Mouse (Mus musculus) kidney, embryonic 16.5 days (tissue): ENCODE data around the gene Mcm2. TPM values are rescaled to one million over a fixed set of nuclear protein-coding genes. Genes with fewer than 3 reads are reported as not detected.

ENCODE experiments used
- ATAC-seq: fragments of 200-750 bp; cut with Nextera tagmentation; 2 replicates; pipeline ENCODE4 v1.8.0; 2017; ENCODE audit warnings: moderate TSS enrichment; ENCODE audit not compliant: low FRiP score, low TSS enrichment
- H3K27ac ChIP-seq: fragments of 300-500 bp; sonication (generic); 2 replicates; pipeline ENCODE4 v1.5.1; 2014; ENCODE audit warnings: low read length
- H3K27me3 ChIP-seq: fragments of 300-500 bp; sonication (generic); 2 replicates; pipeline ENCODE4 v1.6.1; 2014; ENCODE audit warnings: low read length, control low read depth, mixed read lengths; ENCODE audit not compliant: insufficient read depth
- H3K36me3 ChIP-seq: fragments of 300-500 bp; sonication (generic); 2 replicates; pipeline ENCODE4 v1.6.1; 2014; ENCODE audit warnings: low read length, control low read depth, mixed read lengths; ENCODE audit not compliant: insufficient read depth
- H3K4me1 ChIP-seq: fragments of 300-500 bp; sonication (generic); 2 replicates; pipeline ENCODE4 v1.6.1; 2014; ENCODE audit warnings: low read length, control low read depth, mixed read lengths; ENCODE audit not compliant: insufficient read depth
- H3K4me2 ChIP-seq: fragments of 300-500 bp; sonication (generic); replicated peaks from 2 replicates; pipeline ENCODE4 v1.6.1; 2014; ENCODE audit warnings: low read depth, low read length
- H3K4me3 ChIP-seq: fragments of 300-500 bp; sonication (generic); 2 replicates; pipeline ENCODE4 v1.5.1; 2014; ENCODE audit warnings: mild to moderate bottlenecking, low read length
- H3K9ac ChIP-seq: fragments of 300-500 bp; sonication (generic); replicated peaks from 2 replicates; pipeline ENCODE4 v1.6.1; 2014; ENCODE audit warnings: low read length
- H3K9me3 ChIP-seq: fragments of 300-500 bp; sonication (generic); 2 replicates; pipeline ENCODE4 v1.6.1; 2016; ENCODE audit warnings: low read length, control low read depth
- WGBS: fragments of 180-500 bp; shearing (Covaris S2); extraction: QIAGEN DNeasy Blood & Tissue Kit; methylation state at CpG from one replicate; pipeline ENCODE4 v1.1.7; 2014; 5-methylcytosine and 5-hydroxymethylcytosine counted together
- polyA plus RNA-seq: library from polyadenylated mRNA; unstranded; fragments of >200 nt; fragmentation: Nextera tagmentation; extraction: Ambion mirVana; gene quantifications from 2 replicates; pipeline ENCODE4 v1.2.1, GENCODE M21; 2015

Mcm2 gene
- polyA plus RNA-seq, 1 experiment from 2014 or later = 151 TPM

DNA sequence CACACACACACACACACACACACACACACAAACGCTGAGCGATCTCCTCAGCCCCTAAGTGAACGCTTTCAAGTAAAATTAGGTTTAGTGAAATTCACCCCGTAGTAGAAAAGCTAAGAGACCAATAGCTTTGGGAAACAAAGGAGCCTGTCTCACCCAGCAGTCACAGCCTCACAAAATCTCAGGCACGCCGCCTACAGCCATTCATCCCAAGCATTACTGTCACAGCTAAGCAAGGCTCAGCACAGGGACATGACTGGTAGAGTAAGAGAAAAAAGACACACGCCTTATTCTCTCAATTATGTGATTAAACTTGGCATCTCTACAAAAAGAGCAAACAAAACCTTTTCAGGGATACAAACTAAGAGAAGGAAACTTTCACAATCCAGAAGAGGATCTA is 17.2 kb downstream of the Mcm2 start:
- Histone ChIP-seq H3K9ac (no peak overlapping the region), H3K36me3 (peaks cover 48% of the 10 kb centered on the region), H3K27me3 (no peaks in the 10 kb centered on the region), H3K4me3 (no peak overlapping the region), H3K27ac (no peak overlapping the region), H3K4me2 (no peak overlapping the region), H3K9me3 (peaks cover 3% of the 10 kb centered on the region; the same call in 1 of the 2 replicates), H3K4me1 (no peaks in the 10 kb centered on the region)
- WGBS = 92% methylated on average over 7 of the region's 7 CpGs
- ATAC-seq = no peak

DNA sequence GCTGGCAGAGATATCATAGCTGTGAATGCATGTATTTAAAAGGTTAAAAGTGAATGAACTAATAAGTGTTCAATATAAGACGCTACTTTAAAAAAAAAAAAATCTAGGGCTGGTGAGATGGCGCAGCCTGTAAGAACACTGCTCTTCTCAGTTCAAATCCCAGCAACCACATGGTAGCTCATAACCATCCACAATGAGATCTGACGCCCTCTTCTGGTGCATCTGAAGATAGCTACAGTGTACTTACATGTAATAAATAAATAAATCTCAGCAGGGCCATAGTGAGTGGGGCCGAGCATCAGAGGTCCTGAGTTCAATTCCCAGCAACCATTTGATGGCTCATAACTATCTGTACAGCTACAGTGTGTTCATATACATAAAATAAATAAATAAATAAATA is 19.1 kb downstream of the Mcm2 start:
- Histone ChIP-seq H3K9ac (no peak overlapping the region), H3K9me3 (peaks cover 3% of the 10 kb centered on the region; the same call in 1 of the 2 replicates), H3K27me3 (peaks cover 2% of the 10 kb centered on the region; the same call in 1 of the 2 replicates), H3K4me3 (no peak overlapping the region), H3K36me3 (peaks cover 29% of the 10 kb centered on the region), H3K27ac (no peak overlapping the region), H3K4me2 (no peak overlapping the region), H3K4me1 (peaks cover 4% of the 10 kb centered on the region)
- ATAC-seq = no peak
- 62% methylated on average over 4 of the region's 4 CpGs for WGBS

DNA sequence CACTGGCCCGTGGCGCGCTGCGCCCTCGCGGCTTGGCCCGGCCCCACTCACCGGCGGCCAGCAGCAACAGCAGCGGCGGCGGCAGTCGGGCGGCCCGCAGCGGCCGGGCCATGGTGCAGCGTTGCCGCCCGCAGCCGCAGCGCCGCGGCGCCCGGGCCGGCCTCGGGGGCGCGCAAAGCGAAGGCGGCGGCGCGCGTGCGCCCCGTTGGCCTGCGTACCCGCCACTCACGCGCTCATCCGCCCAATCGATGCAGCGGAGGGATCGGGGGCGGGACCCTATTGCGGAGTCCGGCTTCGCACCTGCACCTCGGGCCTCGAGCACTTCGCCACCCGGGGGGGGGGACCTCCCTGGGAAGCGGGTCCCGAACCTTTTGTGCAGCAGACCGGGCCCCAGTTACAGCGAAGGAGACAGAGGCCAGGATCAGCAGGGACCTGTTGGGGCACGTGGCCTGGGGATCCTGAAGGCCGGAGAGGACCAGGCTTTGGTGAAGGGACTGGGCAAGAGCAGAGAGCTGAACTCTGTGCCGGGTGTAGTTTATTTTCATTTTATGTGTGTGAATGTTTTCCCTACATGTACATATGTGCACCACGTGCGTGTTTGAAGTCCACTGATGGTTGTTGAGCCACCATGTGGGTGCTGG is 23.6 kb downstream of the Mcm2 start, which contains the start of gene Podxl2:
TSS of gene Podxl2 (minus strand) at position 177 of the 641 bp plus-strand sequence.
- Histone ChIP-seq H3K4me3 (peak within 1 kb of the TSS; percentile 74), H3K9ac (peak within 1 kb of the TSS; percentile 84), H3K27me3 (peaks cover 6% of the 10 kb centered on the region), H3K36me3 (no peaks in the 10 kb centered on the region), H3K4me2 (peak within 1 kb of the TSS; percentile 100), H3K27ac (no peak within 1 kb of the TSS), H3K9me3 (peaks cover 3% of the 10 kb centered on the region; the same call in 1 of the 2 replicates), H3K4me1 (peaks cover 4% of the 10 kb centered on the region)
- ATAC-seq = peak; percentile 77
- 7% methylated on average over 33 of the region's 63 CpGs for WGBS

DNA sequence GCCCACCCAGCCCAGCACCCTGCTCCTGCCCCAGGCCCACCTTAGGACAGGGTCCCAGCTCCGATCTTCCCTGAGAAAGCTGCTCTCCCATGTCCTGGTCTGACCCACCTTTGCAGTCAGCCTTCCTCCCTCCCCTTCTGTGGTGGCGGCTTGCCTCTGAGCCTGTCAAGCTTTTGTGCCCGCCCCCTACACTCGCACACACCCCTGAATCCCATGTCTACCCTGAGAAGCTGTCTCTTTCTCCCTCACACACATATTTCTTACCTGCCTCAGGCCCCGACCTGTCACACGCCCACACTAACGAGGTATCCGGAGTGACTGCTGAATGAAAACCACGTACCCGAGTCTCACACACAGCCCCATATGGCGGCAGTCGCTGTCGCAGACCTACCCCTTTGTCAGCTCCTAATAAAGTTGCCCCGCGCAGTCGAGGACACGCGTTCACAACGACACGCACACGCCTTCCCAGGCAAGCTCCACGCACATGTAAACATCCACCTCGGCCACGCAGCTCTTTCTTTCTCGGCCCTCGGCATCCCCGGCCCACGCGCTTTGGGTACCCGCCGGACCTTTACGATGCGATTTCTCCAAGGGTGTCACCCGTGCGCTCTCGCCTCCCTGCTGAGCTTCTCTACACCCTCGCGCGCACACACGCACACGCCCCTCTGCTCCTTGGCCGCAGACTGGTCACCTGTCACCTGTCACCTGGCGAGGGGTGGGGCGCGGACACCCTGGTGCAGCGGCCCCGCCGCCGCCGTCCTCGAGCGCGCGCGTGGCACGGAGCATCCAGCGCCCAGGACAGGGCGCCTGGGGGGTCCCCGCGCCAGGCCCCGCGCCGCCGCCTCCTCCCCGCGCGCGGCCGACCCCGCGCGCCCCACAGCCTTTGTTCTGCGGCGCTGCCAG is 24.4 kb downstream of the Mcm2 start:
- ATAC-seq = peak; percentile 66
- Histone ChIP-seq H3K36me3 (no peaks in the 10 kb centered on the region), H3K9me3 (peaks cover 3% of the 10 kb centered on the region; the same call in 1 of the 2 replicates), H3K9ac (peak overlapping the region; percentile 84), H3K27ac (no peak overlapping the region), H3K27me3 (peaks cover 6% of the 10 kb centered on the region), H3K4me3 (peak overlapping the region; percentile 74), H3K4me2 (peak overlapping the region; percentile 100), H3K4me1 (peaks cover 4% of the 10 kb centered on the region)
- 2% methylated on average over 58 of the region's 74 CpGs for WGBS

DNA sequence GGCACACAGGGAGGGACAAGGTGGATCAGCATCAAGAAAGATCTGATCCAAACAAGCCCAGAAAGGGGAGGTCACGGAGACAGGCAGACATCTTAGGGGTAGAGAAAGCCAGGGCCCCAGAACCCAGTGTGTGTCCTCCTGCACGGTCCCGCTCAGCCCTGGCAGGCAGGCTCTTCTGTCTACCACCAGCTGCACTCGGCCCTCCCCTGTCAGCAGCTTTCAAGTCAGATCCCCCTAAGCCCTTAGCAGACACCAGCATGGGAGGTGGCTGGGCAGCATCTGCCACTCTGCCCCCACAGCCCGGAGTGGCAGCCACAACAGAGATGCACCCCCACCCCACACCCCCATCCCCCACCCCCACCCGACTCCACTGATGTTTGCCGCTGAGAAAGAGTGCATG is 25.8 kb downstream of the Mcm2 start:
- no peak overlapping the region for H3K9ac ChIP-seq
- WGBS = 63% methylated on average over 7 of the region's 7 CpGs
- H3K27me3 ChIP-seq = peaks cover 6% of the 10 kb centered on the region
- ATAC-seq = no peak
- peaks cover 4% of the 10 kb centered on the region for H3K4me1 ChIP-seq
- no peaks in the 10 kb centered on the region for H3K36me3 ChIP-seq
- H3K9me3 ChIP-seq = peaks cover 3% of the 10 kb centered on the region; the same call in 1 of the 2 replicates
- H3K27ac ChIP-seq = no peak overlapping the region
- no peak overlapping the region for H3K4me2 ChIP-seq
- H3K4me3 ChIP-seq = no peak overlapping the region

DNA sequence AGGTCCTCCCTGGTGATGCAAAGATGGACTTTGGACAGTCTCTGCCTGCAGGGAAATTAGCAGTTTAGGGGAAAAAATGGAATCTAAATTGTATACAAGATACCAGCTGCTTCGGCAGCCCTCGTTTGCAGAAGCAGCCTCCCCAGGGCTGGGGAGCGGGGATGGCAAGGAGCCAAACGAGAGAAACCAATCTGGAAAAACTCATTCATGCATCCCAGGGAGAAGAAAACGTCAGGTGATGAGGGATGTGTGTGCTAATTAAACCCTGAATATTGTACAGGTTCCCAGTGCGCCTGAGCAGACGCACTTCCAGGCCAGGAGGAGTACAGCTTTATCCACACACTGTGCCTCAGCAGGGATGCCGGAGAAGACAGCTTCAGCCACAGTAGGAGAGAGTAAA is 27.0 kb downstream of the Mcm2 start:
- no peak for ATAC-seq
- Histone ChIP-seq H3K27me3 (peaks cover 6% of the 10 kb centered on the region), H3K9ac (no peak overlapping the region), H3K4me1 (peaks cover 4% of the 10 kb centered on the region), H3K4me2 (no peak overlapping the region), H3K9me3 (no peaks in the 10 kb centered on the region), H3K27ac (no peak overlapping the region), H3K4me3 (no peak overlapping the region), H3K36me3 (no peaks in the 10 kb centered on the region)
- WGBS = 53% methylated on average over 8 of the region's 8 CpGs

DNA sequence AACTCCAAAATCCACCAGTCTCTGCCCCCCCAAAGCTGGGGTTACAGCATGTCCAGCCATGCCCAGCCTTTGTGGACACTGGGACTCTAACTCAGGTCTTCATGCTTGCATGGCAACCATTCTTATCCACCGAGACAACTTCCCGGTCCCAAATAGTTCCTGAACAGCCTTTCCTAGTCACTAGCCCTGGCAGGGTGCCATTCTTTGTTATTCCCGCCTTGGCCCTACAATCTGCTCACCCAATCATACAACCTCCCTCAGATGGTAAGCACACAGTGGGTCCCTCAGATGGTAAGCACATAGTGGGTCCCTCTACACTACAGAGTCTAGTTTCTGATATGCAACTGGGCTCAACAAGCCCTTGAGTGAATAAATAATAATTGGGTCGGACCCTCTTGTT is 28.0 kb downstream of the Mcm2 start:
- ATAC-seq = no peak
- Histone ChIP-seq H3K27ac (no peak overlapping the region), H3K36me3 (no peaks in the 10 kb centered on the region), H3K9me3 (no peaks in the 10 kb centered on the region), H3K4me3 (no peak overlapping the region), H3K27me3 (peaks cover 6% of the 10 kb centered on the region), H3K4me2 (no peak overlapping the region), H3K9ac (no peak overlapping the region), H3K4me1 (peaks cover 4% of the 10 kb centered on the region)
- 64% methylated on average over 4 of the region's 4 CpGs for WGBS

DNA sequence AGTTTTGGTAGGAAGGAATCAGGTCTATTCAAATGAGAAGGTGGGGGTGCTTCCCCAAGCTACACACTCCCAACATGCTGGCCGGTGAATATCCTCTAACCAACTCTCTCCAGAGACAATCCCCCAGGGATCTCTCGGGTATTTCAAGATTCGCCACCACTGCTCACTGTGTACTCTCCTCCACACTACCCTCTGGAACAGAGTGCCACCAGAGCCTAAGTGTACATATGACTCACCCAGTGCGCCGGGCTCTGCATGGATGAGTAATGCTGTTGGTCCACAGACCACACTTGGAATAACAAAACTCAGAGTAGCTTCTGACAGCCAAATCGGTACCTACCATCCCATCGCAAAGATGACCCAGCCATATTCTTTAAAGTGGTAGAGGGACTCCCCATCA is 29.1 kb downstream of the Mcm2 start:
- Histone ChIP-seq H3K36me3 (no peaks in the 10 kb centered on the region), H3K27ac (no peak overlapping the region), H3K4me3 (no peak overlapping the region), H3K4me1 (no peaks in the 10 kb centered on the region), H3K4me2 (no peak overlapping the region), H3K9ac (no peak overlapping the region), H3K27me3 (peaks cover 4% of the 10 kb centered on the region), H3K9me3 (no peaks in the 10 kb centered on the region)
- ATAC-seq = no peak
- WGBS = 86% methylated on average over 7 of the region's 7 CpGs

DNA sequence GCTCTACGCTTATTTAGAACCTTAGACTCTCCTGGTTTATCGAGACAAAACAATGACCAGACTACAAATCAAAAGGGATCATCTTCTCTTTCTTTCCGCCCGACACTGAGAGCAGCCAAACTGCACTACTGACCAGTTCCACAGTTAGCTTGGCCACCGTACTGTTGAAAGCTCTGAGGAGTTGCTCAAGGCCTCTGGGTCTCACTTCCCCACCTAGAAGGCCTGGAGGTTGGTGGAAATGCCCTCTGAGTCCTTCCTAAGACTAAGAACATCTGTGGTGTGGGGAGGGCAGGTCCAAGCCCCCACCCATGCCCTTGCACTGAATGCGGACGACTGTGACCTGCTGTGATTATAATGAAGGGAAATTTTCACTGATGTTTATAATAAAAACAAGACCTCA is 32.9 kb downstream of the Mcm2 start:
- no peak for ATAC-seq
- 79% methylated on average over 7 of the region's 7 CpGs for whole genome bisulfite sequencing
- no peaks in the 10 kb centered on the region for H3K4me1 ChIP-seq

DNA sequence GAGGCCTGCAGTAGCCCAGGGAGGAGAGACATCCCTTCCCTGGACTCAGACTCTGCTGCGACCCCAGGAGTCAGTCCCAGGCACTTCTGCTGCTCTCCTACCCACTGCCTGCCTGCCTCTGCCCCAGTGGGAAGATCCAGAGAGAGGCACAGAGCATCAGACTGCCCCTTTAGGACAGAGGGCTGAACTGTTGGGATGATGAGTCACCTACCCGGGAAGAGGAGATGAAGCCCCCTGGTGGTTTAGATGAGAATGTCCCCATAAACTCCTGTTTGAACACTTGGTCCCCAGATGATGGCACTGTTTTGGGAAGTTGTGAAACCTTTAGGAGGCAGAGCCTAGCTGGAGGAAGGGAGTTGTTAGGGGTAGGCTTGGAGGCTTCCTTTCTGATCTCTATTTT is 37.7 kb downstream of the Mcm2 start:
- Histone ChIP-seq H3K27me3 (no peaks in the 10 kb centered on the region), H3K4me3 (no peak overlapping the region), H3K27ac (no peak overlapping the region), H3K9ac (no peak overlapping the region), H3K4me1 (no peaks in the 10 kb centered on the region), H3K36me3 (peaks cover 9% of the 10 kb centered on the region), H3K4me2 (no peak overlapping the region), H3K9me3 (no peaks in the 10 kb centered on the region; the same call in 1 of the 2 replicates)
- 18% methylated on average over 2 of the region's 2 CpGs for WGBS
- ATAC-seq = no peak

More for the DNA sequence above, 32.9 kb downstream of the Mcm2 start:
- Histone ChIP-seq H3K4me2 (no peak overlapping the region), H3K27ac (no peak overlapping the region), H3K9ac (no peak overlapping the region), H3K27me3 (no peaks in the 10 kb centered on the region), H3K9me3 (no peaks in the 10 kb centered on the region; the same call in 1 of the 2 replicates), H3K4me3 (no peak overlapping the region), H3K36me3 (peaks cover 9% of the 10 kb centered on the region)
